Mouse (Mus musculus) heart, embryonic 12.5 days (tissue): ENCODE measurements around the gene Rap1gap2. TPM values are rescaled to one million over a fixed set of nuclear protein-coding genes. Genes with fewer than 3 reads are reported as not detected.

Experiments used
- ATAC-seq: fragments of 200-750 bp; cut with Nextera tagmentation; 2 replicates; pipeline ENCODE4 v1.8.0; 2017; ENCODE audit warnings: moderate TSS enrichment, moderate library complexity; ENCODE audit not compliant: insufficient number of reproducible peaks, low FRiP score
- H3K27ac ChIP-seq: fragments of 300-500 bp; sonication (generic); 2 replicates; pipeline ENCODE4 v1.5.1; 2016; ENCODE audit warnings: mild to moderate bottlenecking, moderate library complexity; ENCODE audit not compliant: poor library complexity, severe bottlenecking
- H3K27me3 ChIP-seq: fragments of 300-500 bp; sonication (generic); replicated peaks from 2 replicates; pipeline ENCODE4 v1.6.1; 2016; ENCODE audit warnings: mild to moderate bottlenecking, moderate library complexity
- H3K36me3 ChIP-seq: fragments of 300-500 bp; sonication (generic); 2 replicates; pipeline ENCODE4 v1.6.1; 2016; ENCODE audit warnings: mild to moderate bottlenecking, moderate library complexity
- H3K4me1 ChIP-seq: fragments of 300-500 bp; sonication (generic); replicated peaks from 2 replicates; pipeline ENCODE4 v1.6.1; 2016; ENCODE audit warnings: mild to moderate bottlenecking
- H3K4me2 ChIP-seq: fragments of 300-500 bp; sonication (generic); 2 replicates; pipeline ENCODE4 v1.6.1; 2016; ENCODE audit warnings: mild to moderate bottlenecking, moderate library complexity
- H3K4me3 ChIP-seq: fragments of 300-500 bp; sonication (generic); 2 replicates; pipeline ENCODE4 v1.5.1; 2016; ENCODE audit warnings: mild to moderate bottlenecking
- H3K9ac ChIP-seq: fragments of 300-500 bp; sonication (generic); 2 replicates; pipeline ENCODE4 v1.6.1; 2016; ENCODE audit warnings: mild to moderate bottlenecking, moderate library complexity
- H3K9me3 ChIP-seq: fragments of 300-500 bp; sonication (generic); replicated peaks from 2 replicates; pipeline ENCODE4 v1.6.1; 2016; ENCODE audit warnings: mild to moderate bottlenecking, moderate library complexity
- WGBS: fragments of 180-500 bp; shearing (Covaris S2); methylation state at CpG from one replicate; pipeline ENCODE4 v1.1.7; 2016; 5-methylcytosine and 5-hydroxymethylcytosine counted together
- polyA plus RNA-seq: library from polyadenylated mRNA; unstranded; fragments of >200 nt; fragmentation: Nextera tagmentation; extraction: Ambion mirVana; gene quantifications from 2 replicates; pipeline ENCODE4 v1.2.1, GENCODE M21; 2016

Rap1gap2 gene
- polyA plus RNA-seq, 1 experiment from 2014 or later = 9.3 TPM

DNA sequence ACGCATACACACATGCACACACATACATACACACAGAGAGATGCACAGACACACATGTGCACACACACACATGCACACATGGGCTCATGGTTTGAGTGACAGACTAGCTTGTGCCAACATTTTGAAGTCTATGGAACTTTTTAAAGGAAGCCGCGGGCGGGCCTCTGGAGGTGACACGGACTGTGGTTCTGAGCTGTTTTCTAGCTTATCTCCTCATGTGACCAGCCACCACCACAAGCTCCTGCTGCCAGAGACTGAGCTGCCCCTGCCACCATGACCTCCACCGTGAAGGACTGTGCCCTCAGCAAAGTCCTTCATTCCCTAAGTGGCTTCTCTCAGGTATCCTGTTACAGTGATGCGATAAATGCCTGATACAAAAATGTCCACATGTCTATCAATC is 76.3 kb downstream of the Rap1gap2 start:
- Histone ChIP-seq H3K4me2 (no peak overlapping the region), H3K4me1 (peaks cover 15% of the 10 kb centered on the region; the same call in 1 of the 2 replicates), H3K36me3 (no peaks in the 10 kb centered on the region), H3K9ac (no peak overlapping the region), H3K27ac (no peak overlapping the region), H3K4me3 (no peak overlapping the region), H3K9me3 (no peaks in the 10 kb centered on the region; the same call in 1 of the 2 replicates), H3K27me3 (no peaks in the 10 kb centered on the region)
- WGBS = 59% methylated on average over 7 of the region's 7 CpGs
- ATAC-seq = no peak

DNA sequence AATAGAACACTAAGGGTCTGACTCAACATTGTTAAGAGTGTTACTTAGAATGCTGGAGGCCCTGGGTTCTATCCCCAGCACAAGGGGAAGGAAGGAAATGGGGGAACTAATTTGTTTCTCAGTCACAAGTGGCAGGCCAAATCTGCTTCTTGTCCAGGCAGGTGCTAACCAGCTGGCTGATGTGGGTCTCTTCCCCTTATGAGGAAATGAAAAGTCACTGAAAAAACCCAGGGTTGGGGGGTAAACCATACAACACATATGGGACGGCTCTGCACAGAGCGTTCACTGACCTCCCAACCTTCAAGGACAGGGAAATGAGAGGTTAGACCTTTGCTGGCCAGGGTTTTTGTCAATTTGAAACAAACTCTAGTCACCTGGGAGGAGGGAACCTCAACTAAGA is 77.7 kb downstream of the Rap1gap2 start:
- Histone ChIP-seq H3K27ac (no peak overlapping the region), H3K9ac (no peak overlapping the region), H3K4me2 (no peak overlapping the region), H3K27me3 (no peaks in the 10 kb centered on the region), H3K4me1 (peaks cover 15% of the 10 kb centered on the region; the same call in 1 of the 2 replicates), H3K36me3 (no peaks in the 10 kb centered on the region), H3K4me3 (no peak overlapping the region), H3K9me3 (no peaks in the 10 kb centered on the region; the same call in 1 of the 2 replicates)
- 83% methylated on average over 2 of the region's 2 CpGs for WGBS
- ATAC-seq = no peak

DNA sequence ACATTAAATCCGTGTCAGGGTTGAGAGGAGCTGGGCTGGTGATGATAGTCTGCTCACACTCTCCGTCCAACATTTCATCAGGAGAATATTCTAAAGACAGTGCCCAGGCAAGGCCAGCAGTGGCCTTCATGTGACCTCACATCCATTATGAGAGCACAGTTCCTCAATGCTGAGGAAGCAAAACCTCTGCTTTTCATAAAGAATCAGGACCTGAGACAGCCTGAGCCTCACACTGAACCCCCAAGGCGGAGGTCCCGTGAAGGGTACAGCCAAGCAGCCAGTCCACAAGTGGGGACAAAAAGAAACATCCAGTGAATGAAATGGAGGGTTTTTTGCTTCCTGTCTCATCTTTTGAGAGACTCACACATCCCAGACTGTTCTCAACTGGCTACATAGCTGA is 78.3 kb downstream of the Rap1gap2 start:
- WGBS = 51% methylated on average over 4 of the region's 4 CpGs
- H3K4me2 ChIP-seq = no peak overlapping the region
- no peaks in the 10 kb centered on the region; the same call in 1 of the 2 replicates for H3K9me3 ChIP-seq
- H3K27ac ChIP-seq = no peak overlapping the region
- no peaks in the 10 kb centered on the region for H3K36me3 ChIP-seq
- no peak overlapping the region for H3K4me3 ChIP-seq
- no peak overlapping the region for H3K9ac ChIP-seq
- no peaks in the 10 kb centered on the region for H3K27me3 ChIP-seq
- H3K4me1 ChIP-seq = peaks cover 15% of the 10 kb centered on the region; the same call in 1 of the 2 replicates
- no peak for ATAC-seq

DNA sequence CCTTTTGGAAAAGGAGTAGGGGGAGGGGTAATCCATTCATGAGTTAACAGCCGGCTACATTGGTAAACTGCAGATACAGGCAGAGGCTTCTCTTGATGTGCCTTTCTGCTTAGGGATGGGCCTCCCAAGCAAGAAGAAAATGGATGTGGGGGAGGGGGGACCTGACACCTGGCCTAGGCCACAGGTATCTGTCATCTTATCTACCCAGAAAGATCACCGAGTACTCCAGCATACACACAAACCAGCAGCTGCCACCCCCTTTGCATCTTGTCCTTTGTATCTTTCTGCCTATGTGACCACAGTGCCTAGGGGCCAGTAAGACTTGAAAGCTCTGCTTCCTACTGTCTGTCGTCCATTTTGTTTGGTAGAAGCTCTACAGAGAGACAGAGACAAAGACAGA is 79.0 kb downstream of the Rap1gap2 start:
- Histone ChIP-seq H3K36me3 (no peaks in the 10 kb centered on the region), H3K4me1 (peaks cover 19% of the 10 kb centered on the region), H3K4me2 (no peak overlapping the region), H3K27me3 (no peaks in the 10 kb centered on the region), H3K9me3 (no peaks in the 10 kb centered on the region; the same call in 1 of the 2 replicates), H3K27ac (no peak overlapping the region), H3K9ac (no peak overlapping the region), H3K4me3 (no peak overlapping the region)
- WGBS = 38% methylated on average over 3 of the region's 3 CpGs
- no peak for ATAC-seq

DNA sequence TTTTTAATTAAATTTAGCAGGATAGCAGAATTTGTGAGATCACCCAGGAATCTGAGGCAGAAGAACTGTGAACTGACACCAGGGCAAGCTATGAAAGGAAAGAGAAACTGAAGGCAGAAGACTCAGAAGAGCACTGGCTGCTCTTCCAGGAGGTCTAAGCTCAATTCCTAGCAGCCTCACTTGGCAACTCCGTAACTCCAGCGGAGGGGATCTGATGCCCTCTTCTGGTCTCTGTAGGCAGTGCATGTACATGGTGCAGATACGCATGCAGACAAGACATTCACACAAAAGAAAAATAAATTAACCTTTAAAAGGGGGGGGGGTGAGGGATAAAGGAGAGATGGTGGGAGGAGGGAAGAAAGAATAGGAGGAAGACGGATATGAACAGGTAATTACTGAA is 80.9 kb downstream of the Rap1gap2 start:
- no peak for ATAC-seq
- no peak overlapping the region for H3K4me2 ChIP-seq
- peaks cover 13% of the 10 kb centered on the region for H3K4me1 ChIP-seq

DNA sequence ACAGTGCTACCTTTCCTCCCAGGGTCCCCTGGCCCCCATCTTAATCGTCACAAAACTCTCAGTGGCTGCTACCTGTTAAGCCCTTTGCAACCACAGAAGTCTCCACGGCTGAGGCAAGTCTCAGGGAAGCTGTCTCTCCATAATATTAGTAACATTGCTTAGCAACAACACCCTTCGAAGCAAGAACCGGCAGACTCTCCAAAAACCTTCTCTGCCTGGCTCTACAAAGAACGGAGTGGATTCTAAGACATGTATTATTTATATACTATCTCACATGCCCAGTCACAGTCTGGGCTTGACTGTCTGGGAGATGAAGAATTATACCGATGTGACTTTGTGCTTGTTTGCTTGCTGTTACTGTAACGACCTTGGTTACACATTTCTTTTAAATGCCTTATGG is 83.2 kb downstream of the Rap1gap2 start:
- no peaks in the 10 kb centered on the region for H3K36me3 ChIP-seq
- H3K9ac ChIP-seq = no peak overlapping the region
- ATAC-seq = no peak
- peaks cover 25% of the 10 kb centered on the region for H3K27me3 ChIP-seq
- no peaks in the 10 kb centered on the region; the same call in 1 of the 2 replicates for H3K9me3 ChIP-seq
- no peak overlapping the region for H3K4me3 ChIP-seq
- peaks cover 32% of the 10 kb centered on the region for H3K4me1 ChIP-seq
- 63% methylated on average over 7 of the region's 7 CpGs for WGBS
- no peak overlapping the region for H3K27ac ChIP-seq
- no peak overlapping the region for H3K4me2 ChIP-seq

More for the DNA sequence above, 80.9 kb downstream of the Rap1gap2 start:
- 58% methylated on average over 4 of the region's 4 CpGs for WGBS
- peaks cover 10% of the 10 kb centered on the region for H3K27me3 ChIP-seq
- H3K36me3 ChIP-seq = no peaks in the 10 kb centered on the region
- no peak overlapping the region for H3K4me3 ChIP-seq
- H3K9ac ChIP-seq = no peak overlapping the region
- H3K9me3 ChIP-seq = no peaks in the 10 kb centered on the region; the same call in 1 of the 2 replicates
- no peak overlapping the region for H3K27ac ChIP-seq

DNA sequence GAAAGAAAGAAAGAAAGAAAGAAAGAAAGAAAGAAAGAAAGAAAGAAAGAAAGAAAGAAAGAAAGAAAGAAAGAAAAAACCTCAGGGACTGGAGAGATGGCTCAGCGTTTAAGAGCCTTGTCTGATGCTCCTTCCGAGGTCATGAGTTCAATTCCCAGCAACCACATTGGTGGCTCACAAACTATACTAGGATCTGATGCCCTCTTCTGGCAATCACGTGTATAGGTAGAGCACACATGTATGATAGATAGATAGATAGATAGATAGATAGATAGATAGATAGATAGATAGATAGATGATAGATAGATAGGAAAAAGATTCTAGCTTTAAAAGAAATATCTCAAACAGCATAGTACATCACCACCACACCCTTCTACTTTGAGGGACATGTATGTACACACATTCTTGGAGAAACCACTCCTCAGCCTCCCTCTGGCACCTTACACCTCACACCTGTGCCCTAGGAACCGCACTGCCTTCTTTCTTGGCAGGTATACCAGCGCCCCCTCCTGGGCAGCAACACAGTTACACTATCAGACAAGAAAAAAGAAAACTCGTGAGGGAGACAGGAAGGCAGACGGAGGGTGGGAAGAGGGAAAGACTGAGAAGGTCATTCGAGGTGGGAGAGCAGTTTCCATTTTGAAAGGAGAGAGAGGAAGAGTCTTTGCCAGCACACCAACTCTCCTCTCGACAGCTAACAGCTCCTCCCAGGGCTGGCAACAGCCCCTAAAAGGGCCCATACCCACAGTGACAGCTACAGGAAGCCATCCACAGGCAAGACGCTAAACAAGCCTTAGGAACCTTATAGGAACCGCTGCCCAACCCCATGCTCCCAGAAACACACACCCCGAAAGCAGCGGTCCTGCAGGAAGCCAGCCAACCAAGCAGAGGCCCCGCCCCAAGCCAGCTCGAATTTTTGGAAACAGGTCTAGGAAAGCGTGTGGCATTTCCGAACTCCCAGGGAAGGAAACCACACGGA is 84.2 kb downstream of the Rap1gap2 start:
- peak overlapping the region; percentile 51 for H3K9ac ChIP-seq
- no peaks in the 10 kb centered on the region for H3K36me3 ChIP-seq
- 13% methylated on average over 18 of the region's 18 CpGs for WGBS
- peaks cover 28% of the 10 kb centered on the region for H3K27me3 ChIP-seq
- peak overlapping the region; percentile 34 for H3K4me3 ChIP-seq
- H3K9me3 ChIP-seq = no peaks in the 10 kb centered on the region; the same call in 1 of the 2 replicates
- no peak for ATAC-seq
- H3K4me1 ChIP-seq = peaks cover 32% of the 10 kb centered on the region
- H3K27ac ChIP-seq = no peak overlapping the region
- peak overlapping the region; percentile 64 for H3K4me2 ChIP-seq

DNA sequence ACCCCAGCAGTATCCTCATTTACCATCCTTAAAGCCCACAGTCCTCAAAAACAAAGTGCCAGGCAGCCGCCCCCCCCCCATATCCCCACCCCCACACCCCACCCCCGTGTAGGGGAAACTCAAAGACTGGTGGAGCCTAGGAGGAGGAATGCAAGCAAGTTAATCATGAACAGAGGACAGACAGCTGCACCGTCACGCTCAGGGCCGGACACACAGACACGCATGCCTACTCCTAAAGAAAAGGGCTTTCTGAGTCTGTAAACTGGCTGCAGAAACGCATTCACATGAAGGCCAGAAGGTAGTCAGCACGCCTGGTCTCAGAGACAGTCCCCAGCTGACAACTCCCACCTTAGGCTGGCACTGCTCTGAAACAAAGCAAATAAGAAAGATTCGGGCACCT is 85.1 kb downstream of the Rap1gap2 start:
- ATAC-seq = no peak
- no peak overlapping the region for H3K9ac ChIP-seq
- 70% methylated on average over 9 of the region's 9 CpGs for WGBS
- no peak overlapping the region for H3K27ac ChIP-seq
- H3K4me3 ChIP-seq = no peak overlapping the region
- H3K9me3 ChIP-seq = no peaks in the 10 kb centered on the region; the same call in 1 of the 2 replicates
- H3K27me3 ChIP-seq = peaks cover 33% of the 10 kb centered on the region
- no peaks in the 10 kb centered on the region for H3K36me3 ChIP-seq
- H3K4me2 ChIP-seq = no peak overlapping the region
- peaks cover 38% of the 10 kb centered on the region for H3K4me1 ChIP-seq

DNA sequence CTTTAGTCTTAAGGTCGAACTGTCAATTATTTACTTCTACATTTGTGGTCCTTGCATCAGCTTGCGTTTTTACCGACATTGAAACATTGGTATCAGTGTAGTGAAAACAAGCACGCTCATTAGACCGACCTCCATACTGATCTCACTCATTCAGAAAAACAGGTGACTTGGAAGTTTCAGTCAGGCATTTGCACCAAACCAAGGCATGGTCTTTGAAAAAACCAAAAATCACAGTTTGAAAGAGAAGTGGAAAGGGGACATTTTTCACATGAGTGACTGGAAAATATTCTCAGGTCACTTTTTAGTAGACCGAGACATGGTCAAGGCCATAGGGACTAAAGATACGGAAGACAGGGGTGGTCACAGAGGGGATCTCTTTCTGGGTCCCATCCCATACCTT is 85.5 kb downstream of the Rap1gap2 start:
- H3K27me3 ChIP-seq = peaks cover 33% of the 10 kb centered on the region
- WGBS = 86% methylated on average over 7 of the region's 7 CpGs
- H3K4me1 ChIP-seq = peaks cover 40% of the 10 kb centered on the region

DNA sequence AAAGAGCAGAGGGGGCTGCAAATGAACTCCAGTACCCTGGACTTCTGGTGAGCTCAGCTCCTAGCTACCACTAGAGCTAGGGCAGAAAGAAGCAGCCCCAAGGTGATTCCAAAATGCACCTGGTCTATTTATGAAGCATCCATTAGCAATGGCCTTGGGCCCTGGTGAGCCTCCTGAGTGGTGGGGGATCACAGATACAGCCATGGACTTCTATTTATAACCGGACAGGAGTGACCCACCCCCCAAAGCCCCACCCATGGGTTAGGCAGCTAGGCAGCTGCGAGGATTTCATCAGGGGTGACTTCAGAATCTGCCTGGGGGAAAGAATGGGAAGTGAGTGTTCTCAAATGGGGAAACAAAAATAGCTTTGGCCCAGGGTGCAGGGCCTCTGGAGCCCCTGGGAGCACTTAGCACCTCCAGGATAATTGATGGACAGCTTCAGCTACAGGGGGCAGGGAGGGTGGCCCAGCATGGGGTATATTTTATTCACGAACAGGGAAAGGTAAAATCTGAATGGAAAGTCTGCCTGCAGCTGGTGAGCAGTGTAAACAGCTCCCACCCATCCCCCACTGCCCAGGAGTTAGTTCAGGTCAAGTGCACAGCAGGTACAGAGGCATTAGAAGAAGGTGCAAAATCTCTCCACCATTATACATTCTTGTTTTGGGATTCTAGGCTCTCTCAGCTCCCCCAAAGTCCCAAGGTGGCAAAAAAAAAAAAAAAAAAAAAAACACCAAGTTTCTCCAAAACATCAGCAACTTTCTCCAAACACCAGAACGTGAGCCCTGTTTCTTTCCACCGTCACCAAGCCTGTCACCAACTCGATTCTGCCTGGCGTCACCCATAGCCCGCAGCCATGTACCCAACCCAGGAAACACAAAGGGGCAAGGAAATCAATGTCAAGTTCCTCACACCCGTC is 86.4 kb downstream of the Rap1gap2 start:
- Histone ChIP-seq H3K9ac (no peak overlapping the region), H3K27me3 (peaks cover 33% of the 10 kb centered on the region), H3K4me1 (peaks cover 48% of the 10 kb centered on the region), H3K27ac (peak overlapping the region; percentile 76; the same call in 1 of the 2 replicates), H3K4me3 (no peak overlapping the region; the same call in 1 of the 2 replicates), H3K9me3 (no peaks in the 10 kb centered on the region), H3K4me2 (peak overlapping the region; percentile 87), H3K36me3 (no peaks in the 10 kb centered on the region)
- WGBS = 44% methylated on average over 9 of the region's 9 CpGs
- no peak for ATAC-seq

More for the DNA sequence above, 85.5 kb downstream of the Rap1gap2 start:
- ATAC-seq = no peak
- H3K4me2 ChIP-seq = no peak overlapping the region
- no peak overlapping the region for H3K27ac ChIP-seq
- no peak overlapping the region for H3K9ac ChIP-seq
- no peak overlapping the region for H3K4me3 ChIP-seq
- H3K9me3 ChIP-seq = no peaks in the 10 kb centered on the region; the same call in 1 of the 2 replicates
- H3K36me3 ChIP-seq = no peaks in the 10 kb centered on the region
